Mouse (Mus musculus): Measurements from ENCODE around the gene 4930522H14Rik. TPM values are rescaled to one million over a fixed set of nuclear protein-coding genes. Genes with fewer than 3 reads are reported as not detected.

The 4930522H14Rik gene
- total and polyA plus RNA-seq, 2 experiments from 2014 or later = not detected

DNA sequence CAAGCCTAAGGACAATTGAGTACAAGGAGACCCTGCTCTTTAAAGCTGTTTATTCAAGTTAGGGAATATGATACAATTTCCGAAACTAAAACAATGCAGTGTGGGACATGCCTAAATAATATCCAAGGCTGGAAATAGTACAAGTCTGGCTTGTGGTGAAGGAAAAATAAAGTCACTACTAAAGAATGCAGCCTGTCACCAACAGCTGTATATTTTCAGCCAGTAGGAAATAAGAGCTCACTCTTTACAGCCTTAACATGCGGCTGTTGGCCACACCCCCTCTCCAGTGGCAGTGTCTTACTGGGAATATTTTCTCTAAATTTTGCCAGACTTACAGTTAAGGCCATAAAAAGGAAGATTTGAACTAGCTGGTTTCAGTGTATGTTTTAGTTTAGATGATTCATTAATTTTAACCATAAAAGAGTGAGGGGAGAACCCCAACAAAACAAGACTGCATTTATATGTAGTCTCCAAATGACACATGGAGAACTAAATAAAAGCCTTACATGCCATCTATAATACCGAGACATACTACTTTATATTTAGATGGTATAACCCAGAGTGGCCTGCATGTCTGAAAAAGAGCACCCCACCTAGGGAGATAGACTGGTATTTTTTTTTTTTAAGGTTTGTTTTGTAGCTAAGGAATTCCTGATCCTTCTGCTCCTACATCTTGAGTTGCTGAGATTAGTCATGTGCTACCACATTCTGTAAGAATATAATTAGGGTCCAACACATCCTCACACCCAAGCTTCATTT is 70.5 kb downstream of the 4930522H14Rik start:
- H3K9ac ChIP-seq (replicated peaks; ENCODE audit: low read depth, low read length) = no peak overlapping the region
- TF ChIP-seq CTCF (IDR thresholded peaks at IDR 0.05; ENCODE audit: low read depth) (no peak), EP300 (IDR thresholded peaks at IDR 0.05; ENCODE audit: low read depth) (no peak)
- H3K27ac ChIP-seq (ENCODE audit: low read depth) = peak overlapping the region; percentile 84
- DNase-seq (ENCODE audit: low spot score) (peak; percentile 89), ATAC-seq (ENCODE audit: insufficient read depth, low read depth) (peak; percentile 93)
- H3K4me1 ChIP-seq (ENCODE audit: control insufficient read depth, insufficient read depth) = peaks cover 9% of the 10 kb centered on the region; the same call in 1 of the 2 replicates
- no peaks in the 10 kb centered on the region for H3K27me3 ChIP-seq (ENCODE audit: control insufficient read depth, insufficient read depth, low read length)
- H3K36me3 ChIP-seq (replicated peaks; ENCODE audit: control insufficient read depth, insufficient read depth, low read length) = peaks cover 2% of the 10 kb centered on the region; the same call in 1 of the 2 replicates
- 13% methylated on average over 3 of the region's 3 CpGs for WGBS
- no peaks in the 10 kb centered on the region for H3K9me3 ChIP-seq (replicated peaks; ENCODE audit: control insufficient read depth, low read length)
- no peak overlapping the region for H3K4me3 ChIP-seq (ENCODE audit: low read depth, low read length)
- H3K4me2 ChIP-seq (ENCODE audit: low read depth, low read length) = peak overlapping the region; percentile 33

DNA sequence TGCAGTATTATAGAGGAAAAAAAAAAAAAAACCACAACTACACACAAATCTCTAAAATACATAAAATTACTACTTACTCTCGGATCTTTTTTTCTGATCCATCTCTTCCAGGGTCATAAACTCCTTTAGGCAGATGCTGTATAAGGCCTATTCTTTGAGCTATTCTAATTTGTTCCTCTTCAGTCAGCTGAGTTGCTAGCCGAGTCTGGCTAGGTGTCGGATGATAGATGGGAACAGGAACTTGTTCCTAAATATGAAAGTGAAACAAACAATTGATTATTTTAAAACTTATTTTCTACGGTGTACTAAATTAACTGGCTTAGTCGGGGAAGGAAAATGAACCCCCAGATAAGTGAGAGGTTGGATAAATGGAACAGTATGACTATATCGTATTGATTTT is 74.3 kb downstream of the 4930522H14Rik start:
- TF ChIP-seq CTCF (IDR thresholded peaks at IDR 0.05; ENCODE audit: low read depth) = no peak
- TF ChIP-seq EP300 (IDR thresholded peaks at IDR 0.05; ENCODE audit: low read depth) = no peak
- no peak overlapping the region for H3K4me3 ChIP-seq (ENCODE audit: low read depth, low read length)
- no peak overlapping the region for H3K4me2 ChIP-seq (ENCODE audit: low read depth, low read length)
- 87% methylated on average over 6 of the region's 6 CpGs for WGBS
- no peak for ATAC-seq (ENCODE audit: insufficient read depth, low read depth)
- DNase-seq (ENCODE audit: low spot score) = no peak
- H3K9me3 ChIP-seq (replicated peaks; ENCODE audit: control insufficient read depth, low read length) = no peaks in the 10 kb centered on the region
- no peak overlapping the region for H3K27ac ChIP-seq (ENCODE audit: low read depth)
- H3K36me3 ChIP-seq (replicated peaks; ENCODE audit: control insufficient read depth, insufficient read depth, low read length) = peaks cover 11% of the 10 kb centered on the region
- no peak overlapping the region for H3K9ac ChIP-seq (replicated peaks; ENCODE audit: low read depth, low read length)
- 0 out of 2 replicates have a peak, but pooled peaks cover 6% of the 10 kb centered on the region for H3K4me1 ChIP-seq (ENCODE audit: control insufficient read depth, insufficient read depth)
- H3K27me3 ChIP-seq (ENCODE audit: control insufficient read depth, insufficient read depth, low read length) = no peaks in the 10 kb centered on the region

Other genes starting within 250 kb of the 4930522H14Rik start
- gene Ttc39a, start 124.7 kb downstream of the 4930522H14Rik start, total RNA-seq (2014; rRNA removed; ENCODE audit: low replicate concordance) = 4.2 and 10.0 TPM in 2 replicates
- 3.4 and 3.6 TPM in 2 replicates for gene Ttc39a, start 124.7 kb downstream of the 4930522H14Rik start, polyA plus RNA-seq (2015; fragmentation: Nextera tagmentation; extraction: Ambion mirVana)
- 44.2 and 78.7 TPM in 2 replicates for gene Rnf11, start 46.6 kb downstream of the 4930522H14Rik start, total RNA-seq (2014; rRNA removed; ENCODE audit: low replicate concordance)
- gene Rnf11, start 46.6 kb downstream of the 4930522H14Rik start, polyA plus RNA-seq (2015; fragmentation: Nextera tagmentation; extraction: Ambion mirVana) = 44.2 and 44.7 TPM in 2 replicates
- 25.5 and 52.5 TPM in 2 replicates for gene Cdkn2c, start 135.9 kb upstream of the 4930522H14Rik start, total RNA-seq (2014; rRNA removed; ENCODE audit: low replicate concordance)
- 16.6 and 17.5 TPM in 2 replicates for gene Cdkn2c, start 135.9 kb upstream of the 4930522H14Rik start, polyA plus RNA-seq (2015; fragmentation: Nextera tagmentation; extraction: Ambion mirVana)
- gene Faf1, start 145.3 kb upstream of the 4930522H14Rik start, total RNA-seq (2014; rRNA removed; ENCODE audit: low replicate concordance) = 26.7 and 27.4 TPM in 2 replicates
- gene Faf1, start 145.3 kb upstream of the 4930522H14Rik start, polyA plus RNA-seq (2015; fragmentation: Nextera tagmentation; extraction: Ambion mirVana) = 19.4 and 20.3 TPM in 2 replicates